Mouse (Mus musculus): ENCODE measurements around the gene Vrk2.

DNA sequence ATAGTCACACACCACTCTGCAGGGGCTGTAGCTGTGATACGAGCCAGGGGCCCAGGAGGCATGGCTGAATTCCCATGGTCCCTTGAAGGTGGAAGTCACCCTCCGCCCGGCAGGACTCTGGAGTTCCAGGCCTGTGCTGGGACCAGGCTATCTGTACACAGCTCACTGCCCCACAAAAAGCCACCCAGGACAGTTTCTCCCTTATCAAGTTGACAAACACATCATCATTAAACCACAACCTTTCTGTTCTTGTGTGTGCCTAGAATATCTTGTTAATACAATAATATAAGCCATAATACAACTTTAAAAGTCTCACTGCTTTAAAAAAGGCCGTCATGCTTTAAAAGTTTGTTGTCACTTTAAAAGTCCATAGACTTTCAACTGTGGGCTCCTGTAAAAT lies 139.7 kb downstream of the Vrk2 start:
- TF ChIP-seq POLR2A (IDR thresholded peaks at IDR 0.05; ENCODE audit: insufficient read length, low read depth) (no peak), MYOD1 (IDR thresholded peaks at IDR 0.05; ENCODE audit: control insufficient read depth in 1 of 3, insufficient read length in 2 of 3, low read depth in 2 of 3) (no peak), CEBPB (IDR thresholded peaks at IDR 0.05; ENCODE audit: insufficient read depth, poor library complexity, severe bottlenecking) (no peak), USF1 (IDR thresholded peaks at IDR 0.05; ENCODE audit: low read depth) (no peak)

All from myocyte (in vitro differentiated cells).